Mouse (Mus musculus): ENCODE measurements around the gene Zbtb3. TPM values are rescaled to one million over a fixed set of nuclear protein-coding genes. Genes with fewer than 3 reads are reported as not detected.
A peak's percentile ranks its signal among the peaks of the same experiment; 100 is the strongest.

Gene Zbtb3
- polyA plus RNA-seq, 1 experiment from 2014 or later, result 5.5 TPM

- 0 out of 2 replicates have a peak, but pooled peaks cover 2% of the 10 kb centered on the region for H3K9me3 ChIP-seq (ENCODE audit: control insufficient read depth, low read length)
- ATAC-seq (ENCODE audit: low read depth) (no peak), DNase-seq (ENCODE audit: low spot score) (no peak)
- H3K9ac ChIP-seq (ENCODE audit: low read depth, low read length), result no peak overlapping the region
- no peaks in the 10 kb centered on the region for H3K27me3 ChIP-seq (replicated peaks; ENCODE audit: control insufficient read depth, insufficient read depth, low read length)
- no peak overlapping the region for H3K4me3 ChIP-seq (ENCODE audit: low read depth, low read length)
- H3K36me3 ChIP-seq (ENCODE audit: control insufficient read depth, insufficient read depth, low read length), result peaks cover 30% of the 10 kb centered on the region
- WGBS, result 83% methylated on average over 7 of the region's 7 CpGs
- H3K4me1 ChIP-seq (ENCODE audit: control insufficient read depth, insufficient read depth, low read length), result peaks cover 3% of the 10 kb centered on the region; the same call in 1 of the 2 replicates
- no peak overlapping the region for H3K27ac ChIP-seq (replicated peaks; ENCODE audit: low read depth, low read length)
- H3K4me2 ChIP-seq (ENCODE audit: low read depth, low read length), result no peak overlapping the region
Observed at GRCm38 (mm10) chr19:8790171-8790570, 12.2 kb upstream of the Zbtb3 start.

- H3K27me3 ChIP-seq (replicated peaks; ENCODE audit: control insufficient read depth, insufficient read depth, low read length), result no peaks in the 10 kb centered on the region
- DNase-seq (ENCODE audit: low spot score) (peak; percentile 97), ATAC-seq (ENCODE audit: low read depth) (peak; percentile 77)
- H3K9me3 ChIP-seq (ENCODE audit: control insufficient read depth, low read length), result no peaks in the 10 kb centered on the region
- peaks cover 10% of the 10 kb centered on the region; the same call in 1 of the 2 replicates for H3K4me1 ChIP-seq (ENCODE audit: control insufficient read depth, insufficient read depth, low read length)
- H3K4me2 ChIP-seq (ENCODE audit: low read depth, low read length), result peak within 1 kb of the TSS; percentile 88
- peak within 1 kb of the TSS; percentile 67 for H3K4me3 ChIP-seq (ENCODE audit: low read depth, low read length)
- peak within 1 kb of the TSS; percentile 36; the same call in 1 of the 2 replicates for H3K27ac ChIP-seq (replicated peaks; ENCODE audit: low read depth, low read length)
- H3K36me3 ChIP-seq (ENCODE audit: control insufficient read depth, insufficient read depth, low read length), result peaks cover 36% of the 10 kb centered on the region
- peak within 1 kb of the TSS; percentile 70 for H3K9ac ChIP-seq (ENCODE audit: low read depth, low read length)
- WGBS, result under 1% methylated on average over 22 of the region's 25 CpGs
Observed at GRCm38 (mm10) chr19:8798264-8798946, 4.0 kb upstream of the Zbtb3 start, which contains the start of gene Polr2g. TSS of gene Polr2g (minus strand) at chr19:8798577.

DNA sequence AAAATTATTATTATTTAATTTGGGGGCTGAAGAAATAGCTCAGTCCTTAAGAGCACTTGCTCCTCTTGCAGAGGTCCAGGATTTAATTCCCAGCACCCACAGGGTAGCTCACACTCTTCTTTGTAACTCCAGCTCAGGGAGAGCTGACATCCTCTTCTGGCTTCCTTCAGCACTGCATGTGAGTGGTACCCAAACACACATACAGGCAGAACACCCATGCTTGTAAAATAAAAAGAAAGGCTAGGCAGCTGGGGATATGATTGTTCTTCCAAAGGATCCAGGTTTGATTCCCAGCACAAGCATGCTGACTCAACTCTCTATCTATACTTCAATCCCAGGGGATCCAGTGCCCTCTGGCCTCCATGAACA is 3.4 kb upstream of the Zbtb3 start:
- no peak overlapping the region for H3K9ac ChIP-seq (ENCODE audit: low read depth, low read length)
- DNase-seq (ENCODE audit: low spot score) (no peak), ATAC-seq (ENCODE audit: low read depth) (no peak)
- peak overlapping the region; percentile 67; the same call in 1 of the 2 replicates for H3K4me3 ChIP-seq (ENCODE audit: low read depth, low read length)
- peaks cover 31% of the 10 kb centered on the region for H3K36me3 ChIP-seq (ENCODE audit: control insufficient read depth, insufficient read depth, low read length)
- H3K27me3 ChIP-seq (replicated peaks; ENCODE audit: control insufficient read depth, insufficient read depth, low read length), result no peaks in the 10 kb centered on the region
- peaks cover 10% of the 10 kb centered on the region; the same call in 1 of the 2 replicates for H3K4me1 ChIP-seq (ENCODE audit: control insufficient read depth, insufficient read depth, low read length)
- H3K4me2 ChIP-seq (ENCODE audit: low read depth, low read length), result peak overlapping the region; percentile 18
- H3K27ac ChIP-seq (replicated peaks; ENCODE audit: low read depth, low read length), result no peak overlapping the region
- H3K9me3 ChIP-seq (ENCODE audit: control insufficient read depth, low read length), result no peaks in the 10 kb centered on the region

- ATAC-seq (ENCODE audit: low read depth), result no peak
- Histone ChIP-seq H3K9ac (ENCODE audit: low read depth, low read length) (0 out of 2 replicates have a peak overlapping the region, but pooled peaks have one; percentile 31), H3K4me1 (ENCODE audit: control insufficient read depth, insufficient read depth, low read length) (0 out of 2 replicates have a peak, but pooled peaks cover 6% of the 10 kb centered on the region), H3K27ac (replicated peaks; ENCODE audit: low read depth, low read length) (peak overlapping the region; percentile 81; the same call in 1 of the 2 replicates), H3K27me3 (replicated peaks; ENCODE audit: control insufficient read depth, insufficient read depth, low read length) (no peaks in the 10 kb centered on the region), H3K9me3 (ENCODE audit: control insufficient read depth, low read length) (no peaks in the 10 kb centered on the region), H3K4me2 (ENCODE audit: low read depth, low read length) (peak overlapping the region; percentile 59), H3K4me3 (ENCODE audit: low read depth, low read length) (peak overlapping the region; percentile 52; the same call in 1 of the 2 replicates), H3K36me3 (ENCODE audit: control insufficient read depth, insufficient read depth, low read length) (peaks cover 39% of the 10 kb centered on the region)
- DNase-seq (ENCODE audit: low spot score), result no peak
- WGBS, result 93% methylated on average over 9 of the region's 9 CpGs
Observed at GRCm38 (mm10) chr19:8803204-8803780, 937 bp downstream of the Zbtb3 start.

DNA sequence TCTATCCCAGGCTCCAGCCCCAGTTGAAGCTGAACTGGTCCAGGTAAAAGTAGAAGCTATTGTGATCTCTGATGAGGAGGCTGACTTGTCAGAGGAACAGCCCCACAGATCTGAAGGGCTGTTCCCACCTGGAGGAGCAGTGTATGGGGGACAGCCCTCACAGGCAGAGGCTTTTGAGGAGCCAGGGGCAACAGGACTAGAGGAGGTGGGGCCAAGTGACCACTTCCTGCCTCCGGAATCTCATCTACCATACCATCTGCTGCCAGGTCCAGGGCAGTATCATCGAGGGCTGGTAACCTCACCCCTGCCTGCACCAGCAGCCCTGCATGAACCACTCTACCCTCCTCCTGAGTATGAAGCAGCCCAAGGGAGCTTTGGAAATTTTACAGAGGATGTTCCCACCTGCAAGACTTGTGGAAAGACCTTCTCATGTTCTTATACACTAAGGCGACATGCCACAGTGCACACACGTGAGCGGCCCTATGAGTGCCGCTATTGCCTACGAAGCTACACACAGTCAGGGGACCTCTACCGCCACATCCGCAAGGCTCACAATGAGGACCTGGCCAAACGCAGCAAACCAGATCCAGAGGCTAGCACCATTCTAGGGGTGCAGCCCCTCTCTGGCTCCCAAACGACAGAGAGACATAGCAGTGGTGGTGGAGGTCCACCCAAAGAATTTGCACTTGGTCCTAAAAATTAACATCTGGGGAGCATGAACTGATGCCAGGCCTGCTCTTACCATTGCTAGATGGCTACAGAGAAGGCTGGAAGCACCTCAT is 1.7 kb downstream of the Zbtb3 start:
- Histone ChIP-seq H3K27me3 (replicated peaks; ENCODE audit: control insufficient read depth, insufficient read depth, low read length) (no peaks in the 10 kb centered on the region), H3K4me1 (ENCODE audit: control insufficient read depth, insufficient read depth, low read length) (0 out of 2 replicates have a peak, but pooled peaks cover 6% of the 10 kb centered on the region), H3K36me3 (ENCODE audit: control insufficient read depth, insufficient read depth, low read length) (peaks cover 47% of the 10 kb centered on the region), H3K9me3 (ENCODE audit: control insufficient read depth, low read length) (no peaks in the 10 kb centered on the region), H3K9ac (ENCODE audit: low read depth, low read length) (no peak overlapping the region), H3K4me3 (ENCODE audit: low read depth, low read length) (no peak overlapping the region), H3K4me2 (ENCODE audit: low read depth, low read length) (no peak overlapping the region), H3K27ac (replicated peaks; ENCODE audit: low read depth, low read length) (no peak overlapping the region)
- DNase-seq (ENCODE audit: low spot score), result no peak
- no peak for ATAC-seq (ENCODE audit: low read depth)
- WGBS, result 92% methylated on average over 11 of the region's 11 CpGs

DNA sequence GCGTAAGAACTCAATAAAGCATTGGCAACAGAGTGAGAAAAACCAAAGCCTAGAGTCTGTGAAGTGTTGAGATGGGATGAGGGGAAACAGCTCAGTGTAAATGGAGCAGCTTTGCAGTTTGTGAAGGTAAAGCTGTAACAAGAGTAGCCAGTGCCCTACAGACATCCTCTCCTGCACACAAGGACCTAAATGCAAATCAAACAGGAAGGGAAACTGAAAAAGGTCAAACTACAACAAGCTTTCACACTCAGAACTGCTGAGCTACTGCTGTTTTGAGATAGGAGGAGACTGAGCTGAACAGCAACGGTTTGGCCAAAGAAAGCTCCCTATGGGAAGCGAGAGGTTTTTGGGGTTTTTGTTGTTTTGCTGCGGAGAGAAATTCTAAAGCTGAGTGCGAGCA is 4.5 kb downstream of the Zbtb3 start:
- H3K27me3 ChIP-seq (replicated peaks; ENCODE audit: control insufficient read depth, insufficient read depth, low read length), result no peaks in the 10 kb centered on the region
- ATAC-seq (ENCODE audit: low read depth), result no peak
- no peak overlapping the region for H3K27ac ChIP-seq (replicated peaks; ENCODE audit: low read depth, low read length)
- H3K4me3 ChIP-seq (ENCODE audit: low read depth, low read length), result no peak overlapping the region
- 0 out of 2 replicates have a peak, but pooled peaks cover 3% of the 10 kb centered on the region for H3K4me1 ChIP-seq (ENCODE audit: control insufficient read depth, insufficient read depth, low read length)
- H3K9me3 ChIP-seq (ENCODE audit: control insufficient read depth, low read length), result no peaks in the 10 kb centered on the region
- DNase-seq (ENCODE audit: low spot score), result no peak
- peaks cover 73% of the 10 kb centered on the region for H3K36me3 ChIP-seq (ENCODE audit: control insufficient read depth, insufficient read depth, low read length)
- H3K4me2 ChIP-seq (ENCODE audit: low read depth, low read length), result no peak overlapping the region
- no peak overlapping the region for H3K9ac ChIP-seq (ENCODE audit: low read depth, low read length)
- WGBS, result 97% methylated on average over 5 of the region's 5 CpGs

GRCm38 (mm10) chr19:8815812-8816211 is 13.5 kb downstream of the Zbtb3 start:
- ATAC-seq (ENCODE audit: low read depth), result no peak
- no peak overlapping the region for H3K9ac ChIP-seq (ENCODE audit: low read depth, low read length)
- H3K4me2 ChIP-seq (ENCODE audit: low read depth, low read length), result no peak overlapping the region
- no peak overlapping the region for H3K4me3 ChIP-seq (ENCODE audit: low read depth, low read length)
- peaks cover 14% of the 10 kb centered on the region for H3K4me1 ChIP-seq (ENCODE audit: control insufficient read depth, insufficient read depth, low read length)
- no peaks in the 10 kb centered on the region for H3K9me3 ChIP-seq (ENCODE audit: control insufficient read depth, low read length)
- peaks cover 60% of the 10 kb centered on the region for H3K36me3 ChIP-seq (ENCODE audit: control insufficient read depth, insufficient read depth, low read length)
- H3K27ac ChIP-seq (replicated peaks; ENCODE audit: low read depth, low read length), result no peak overlapping the region
- no peak for DNase-seq (ENCODE audit: low spot score)
- H3K27me3 ChIP-seq (replicated peaks; ENCODE audit: control insufficient read depth, insufficient read depth, low read length), result no peaks in the 10 kb centered on the region
- WGBS, result 76% methylated on average over 11 of the region's 11 CpGs

DNA sequence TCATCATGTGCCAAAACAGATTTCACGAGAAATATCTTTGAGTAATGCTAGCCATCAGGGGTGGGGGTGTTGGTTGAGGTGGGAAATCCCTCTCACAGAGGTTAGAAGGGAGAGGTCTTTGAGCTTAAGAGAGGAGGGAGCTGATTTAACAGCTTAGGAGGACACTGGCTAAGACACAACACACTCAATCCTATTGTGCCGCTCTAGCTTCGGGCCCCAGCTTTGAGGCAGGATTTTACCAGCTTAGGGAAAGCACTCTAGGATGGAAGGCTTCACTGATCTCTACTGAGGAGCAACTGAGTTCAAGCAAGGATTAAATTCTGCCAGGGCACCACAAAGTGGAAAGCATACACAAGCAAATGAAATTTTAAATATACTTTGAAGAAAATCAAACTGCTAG is 14.6 kb downstream of the Zbtb3 start:
- peak overlapping the region; percentile 15; the same call in 1 of the 2 replicates for H3K9ac ChIP-seq (ENCODE audit: low read depth, low read length)

More for the DNA sequence above, 14.6 kb downstream of the Zbtb3 start:
- 72% methylated on average over 3 of the region's 3 CpGs for WGBS
- Histone ChIP-seq H3K9me3 (ENCODE audit: control insufficient read depth, low read length) (no peaks in the 10 kb centered on the region), H3K4me2 (ENCODE audit: low read depth, low read length) (peak overlapping the region; percentile 92), H3K27ac (replicated peaks; ENCODE audit: low read depth, low read length) (no peak overlapping the region), H3K4me1 (ENCODE audit: control insufficient read depth, insufficient read depth, low read length) (peaks cover 18% of the 10 kb centered on the region), H3K4me3 (ENCODE audit: low read depth, low read length) (peak overlapping the region; percentile 0; the same call in 1 of the 2 replicates), H3K27me3 (replicated peaks; ENCODE audit: control insufficient read depth, insufficient read depth, low read length) (no peaks in the 10 kb centered on the region), H3K36me3 (ENCODE audit: control insufficient read depth, insufficient read depth, low read length) (peaks cover 50% of the 10 kb centered on the region)
- ATAC-seq (ENCODE audit: low read depth) (no peak), DNase-seq (ENCODE audit: low spot score) (no peak)

Data from embryonic facial prominence, embryonic 14.5 days (tissue).